Mouse (Mus musculus) heart, adult 2 months (tissue): Measurements from ENCODE around the gene Rac2. TPM values are rescaled to one million over a fixed set of nuclear protein-coding genes. Genes with fewer than 3 reads are reported as not detected.

ENCODE experiments used
- DNase-seq, 2 experiments: peaks; one replicate each; pipeline ENCODE4 v3.0.0; 2021
- H3K27ac ChIP-seq: fragments of 200-600 bp; 2 replicates; pipeline ENCODE4 v1.8.1; 2022
- H3K27me3 ChIP-seq: fragments of 200-500 bp; 2 replicates; pipeline ENCODE4 v1.6.1; 2012; ENCODE audit warnings: mild to moderate bottlenecking, low read length, inconsistent platforms, mixed read lengths; ENCODE audit not compliant: control insufficient read depth, insufficient read depth
- H3K36me3 ChIP-seq: fragments of 200-500 bp; 2 replicates; pipeline ENCODE4 v1.6.1; 2012; ENCODE audit warnings: low read length, inconsistent platforms; ENCODE audit not compliant: control insufficient read depth, insufficient read depth
- H3K4me1 ChIP-seq: fragments of 200-500 bp; 2 replicates; pipeline ENCODE4 v1.6.1; 2011; ENCODE audit warnings: low read length; ENCODE audit not compliant: control insufficient read depth, insufficient read depth
- H3K4me3 ChIP-seq: fragments of 200-600 bp; 2 replicates; pipeline ENCODE4 v1.8.1; 2022
- H3K79me2 ChIP-seq: fragments of 200-500 bp; replicated peaks from 2 replicates; pipeline ENCODE4 v1.6.1; 2012; ENCODE audit warnings: mild to moderate bottlenecking, inconsistent platforms, low read length, moderate library complexity, mixed read lengths; ENCODE audit not compliant: control insufficient read depth, insufficient read depth
- H3K9ac ChIP-seq: fragments of 200-500 bp; 2 replicates; pipeline ENCODE4 v1.6.1; 2012; ENCODE audit warnings: low read depth, mild to moderate bottlenecking, control low read depth, inconsistent platforms, low read length, mixed read lengths
- CTCF ChIP-seq: fragments of 200-600 bp; IDR thresholded peaks from 2 replicates; pipeline ENCODE4 v1.8.1; 2022; ENCODE audit warnings: antibody characterized with exemption, mild to moderate bottlenecking, moderate library complexity
- EP300 ChIP-seq: fragments of 200-500 bp; IDR thresholded peaks from 2 replicates; pipeline ENCODE4 v1.6.1; 2011; ENCODE audit warnings: low read depth, low read length, control low read depth; ENCODE audit not compliant: insufficient read depth
- POLR2A ChIP-seq: fragments of 200-500 bp; IDR thresholded peaks from 2 replicates; pipeline ENCODE4 v1.6.1; 2011; ENCODE audit warnings: mild to moderate bottlenecking, low read depth, low read length, control low read depth; ENCODE audit not compliant: insufficient read depth
- WGBS: fragments of 180-500 bp; shearing (Covaris S2); methylation state at CpG from one replicate; pipeline ENCODE4 v1.1.7; 2018; 5-methylcytosine and 5-hydroxymethylcytosine counted together
- intact Hi-C: fragments of 180-260 bp; cut with DNase I; formaldehyde crosslinking; loops from one replicate; pipeline ENCODE4 v1.15.1; 2025
- polyA plus RNA-seq: library from polyadenylated mRNA; depleted of rRNA; stranded (reverse); fragments of >200 nt; gene quantifications from 2 replicates; pipeline ENCODE4 v1.2.3, GENCODE M21; 2012
- total RNA-seq, 2 experiments: library from RNA; stranded (reverse); gene quantifications; 2 replicates each; pipeline ENCODE4 v1.2.3; 2021

Rac2 gene
- total and polyA plus RNA-seq, 3 experiments, result 4.5 to 44.7 (median 8.7) TPM

- Histone ChIP-seq H3K27ac (peak within 1 kb of the TSS; percentile 49; the same call in 1 of the 2 replicates), H3K36me3 (no peaks in the 10 kb centered on the region), H3K79me2 (no peaks in the 10 kb centered on the region), H3K27me3 (no peaks in the 10 kb centered on the region), H3K4me3 (no peak within 1 kb of the TSS; the same call in 1 of the 2 replicates), H3K9ac (no peak within 1 kb of the TSS), H3K4me1 (no peaks in the 10 kb centered on the region)
- peak; percentile 48 for TF ChIP-seq POLR2A
- no peak for TF ChIP-seq CTCF
- 60% methylated on average over 7 of the region's 7 CpGs for WGBS
- intact Hi-C loops, result no loop called here
- peak; percentile 64 to 85 for DNase-seq
These were observed 24.3 kb upstream of the Rac2 start, which contains the start of gene Cyth4 for GRCm38 (mm10) chr15:78596914-78597313. Cyth4 (plus strand) TSS chr15:78597047.

- Histone ChIP-seq H3K4me3 (no peak overlapping the region), H3K36me3 (no peaks in the 10 kb centered on the region), H3K9ac (no peak overlapping the region), H3K4me1 (no peaks in the 10 kb centered on the region), H3K27me3 (no peaks in the 10 kb centered on the region), H3K27ac (no peak overlapping the region), H3K79me2 (no peaks in the 10 kb centered on the region)
- no peak for TF ChIP-seq POLR2A
- DNase-seq, result no peak
- 74% methylated on average over 6 of the region's 6 CpGs for WGBS
- intact Hi-C loops, result no loop called here
These were observed 23.9 kb upstream of the Rac2 start for GRCm38 (mm10) chr15:78596504-78596903.

- Histone ChIP-seq H3K27ac (no peak overlapping the region), H3K4me1 (no peaks in the 10 kb centered on the region), H3K27me3 (no peaks in the 10 kb centered on the region), H3K79me2 (no peaks in the 10 kb centered on the region), H3K4me3 (no peak overlapping the region), H3K9ac (no peak overlapping the region), H3K36me3 (no peaks in the 10 kb centered on the region)
- DNase-seq, result no peak
- intact Hi-C loops, result no loop called here
- no peak for TF ChIP-seq POLR2A
- no peak for TF ChIP-seq EP300
- no peak for TF ChIP-seq CTCF
- WGBS, result 72% methylated on average over 5 of the region's 5 CpGs
These were observed 22.9 kb upstream of the Rac2 start for GRCm38 (mm10) chr15:78595468-78595867.

- intact Hi-C loops, result no loop called here
- Histone ChIP-seq H3K79me2 (no peaks in the 10 kb centered on the region), H3K4me3 (no peak overlapping the region), H3K4me1 (no peaks in the 10 kb centered on the region), H3K9ac (no peak overlapping the region), H3K27ac (no peak overlapping the region), H3K36me3 (no peaks in the 10 kb centered on the region), H3K27me3 (no peaks in the 10 kb centered on the region)
- 51% methylated on average over 2 of the region's 2 CpGs for WGBS
- TF ChIP-seq CTCF (no peak), EP300 (no peak), POLR2A (no peak)
- DNase-seq, result no peak
These were observed 22.2 kb upstream of the Rac2 start for GRCm38 (mm10) chr15:78594831-78595230.

- Histone ChIP-seq H3K4me1 (no peaks in the 10 kb centered on the region), H3K79me2 (no peaks in the 10 kb centered on the region), H3K27me3 (no peaks in the 10 kb centered on the region), H3K36me3 (no peaks in the 10 kb centered on the region), H3K4me3 (no peak overlapping the region), H3K27ac (no peak overlapping the region), H3K9ac (no peak overlapping the region)
- intact Hi-C loops, result no loop called here
- WGBS, result 84% methylated on average over 7 of the region's 7 CpGs
- no peak for DNase-seq
- no peak for TF ChIP-seq POLR2A
- no peak for TF ChIP-seq CTCF
- TF ChIP-seq EP300, result no peak
These were observed 21.4 kb upstream of the Rac2 start for GRCm38 (mm10) chr15:78593896-78594425.

GRCm38 (mm10) chr15:78592452-78592968, 19.9 kb upstream of the Rac2 start:
- no peaks in the 10 kb centered on the region for H3K4me1 ChIP-seq
- no peak overlapping the region for H3K27ac ChIP-seq
- no peaks in the 10 kb centered on the region for H3K27me3 ChIP-seq
- TF ChIP-seq CTCF (no peak), EP300 (no peak), POLR2A (no peak)
- H3K9ac ChIP-seq, result no peak overlapping the region
- no peak for DNase-seq
- H3K4me3 ChIP-seq, result no peak overlapping the region
- H3K79me2 ChIP-seq, result no peaks in the 10 kb centered on the region
- 76% methylated on average over 14 of the region's 14 CpGs for WGBS
- intact Hi-C loops, result no loop called here
- no peaks in the 10 kb centered on the region for H3K36me3 ChIP-seq
